Mouse (Mus musculus) kidney, postnatal 4 days (tissue): Measurements from ENCODE around the gene Pde4d.
"Not testable (repeated sequence)": the region's sequence is repeated elsewhere in the genome, so short reads cannot be mapped to it uniquely, and the experiment has no call there.

ENCODE experiments used
- DNase-seq, 2 experiments: peaks; one replicate each; pipeline ENCODE4 v3.0.0; 2021; ENCODE audit warnings: mixed read lengths in 2 of 2

The Pde4d gene

DNA sequence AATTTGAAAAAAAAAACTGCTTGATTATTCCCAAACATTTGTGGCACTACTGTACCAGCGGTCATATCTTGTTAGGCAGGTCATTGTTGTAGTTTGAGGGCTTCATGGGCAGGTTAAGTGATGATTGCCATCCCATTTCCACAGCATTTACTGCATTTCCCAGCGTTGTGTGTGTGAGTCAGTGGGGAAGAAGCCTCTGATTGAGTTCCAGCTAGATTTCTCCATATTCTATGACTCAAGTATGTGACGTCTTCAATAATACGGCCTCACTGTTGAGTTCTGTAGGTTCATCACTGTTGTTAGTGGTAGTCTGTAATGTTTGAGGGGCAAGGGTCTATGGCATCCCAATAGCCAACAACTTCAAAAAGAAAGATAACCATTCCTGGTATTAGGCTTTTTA is 255.7 kb downstream of the Pde4d start:
- no peak for DNase-seq

DNA sequence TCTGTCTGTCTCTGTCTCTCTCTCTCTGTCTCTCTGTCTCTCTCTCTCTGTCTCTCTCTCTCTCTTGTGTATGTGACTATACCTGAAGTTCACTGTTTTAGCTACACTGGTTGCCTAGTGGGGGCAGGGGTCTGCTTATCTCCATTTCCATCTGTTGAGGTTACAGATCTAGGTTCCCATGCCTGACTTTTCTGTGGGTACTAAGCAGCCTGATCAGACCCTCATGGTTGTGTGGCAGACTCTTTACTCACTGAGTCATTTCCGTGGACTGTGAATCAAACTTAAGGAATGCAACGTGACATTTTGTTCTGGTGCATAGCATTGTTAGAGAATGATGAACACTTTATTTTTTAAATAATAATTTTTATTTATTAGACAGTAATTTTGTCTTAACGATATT is 264.3 kb downstream of the Pde4d start:
- no peak for DNase-seq

DNA sequence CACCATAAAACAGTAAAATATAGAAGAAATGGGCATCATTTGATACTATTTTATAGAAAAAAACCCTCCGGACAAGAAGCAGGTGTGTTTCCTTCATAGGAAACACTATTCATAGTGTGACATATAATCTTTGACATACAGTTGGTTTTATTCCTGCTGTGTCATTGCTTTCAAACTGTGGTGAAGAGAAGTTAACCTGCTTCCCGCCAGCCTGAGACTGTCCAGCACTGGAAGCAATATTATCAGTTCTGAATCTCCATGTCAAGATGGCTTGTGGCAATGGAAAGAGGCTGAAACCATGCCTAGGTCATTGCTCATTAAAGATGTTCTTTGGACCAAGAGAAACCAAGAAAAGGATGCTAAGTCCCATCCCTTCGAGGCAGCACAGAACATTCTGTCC is 265.3 kb downstream of the Pde4d start:
- no peak for DNase-seq

DNA sequence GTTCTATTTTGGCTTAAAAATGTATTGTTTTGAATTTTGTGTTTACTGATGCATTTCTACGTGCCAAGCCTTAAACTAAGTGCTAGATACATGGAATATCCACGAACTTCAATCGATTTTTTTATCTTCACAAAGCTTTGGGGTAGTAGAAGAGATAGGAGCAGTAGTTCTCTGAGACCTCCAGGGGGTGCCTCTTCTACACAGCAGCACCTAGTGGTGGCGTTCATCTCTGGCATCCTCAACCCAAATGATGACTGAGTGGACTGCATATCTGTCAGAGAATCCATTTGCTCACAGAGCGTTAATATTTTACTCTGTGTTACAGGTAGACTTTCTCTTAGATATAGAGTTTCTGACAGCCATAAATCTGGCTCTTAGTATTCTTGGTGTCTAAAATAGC is 272.5 kb downstream of the Pde4d start:
- DNase-seq = peak; percentile 37 to 53

DNA sequence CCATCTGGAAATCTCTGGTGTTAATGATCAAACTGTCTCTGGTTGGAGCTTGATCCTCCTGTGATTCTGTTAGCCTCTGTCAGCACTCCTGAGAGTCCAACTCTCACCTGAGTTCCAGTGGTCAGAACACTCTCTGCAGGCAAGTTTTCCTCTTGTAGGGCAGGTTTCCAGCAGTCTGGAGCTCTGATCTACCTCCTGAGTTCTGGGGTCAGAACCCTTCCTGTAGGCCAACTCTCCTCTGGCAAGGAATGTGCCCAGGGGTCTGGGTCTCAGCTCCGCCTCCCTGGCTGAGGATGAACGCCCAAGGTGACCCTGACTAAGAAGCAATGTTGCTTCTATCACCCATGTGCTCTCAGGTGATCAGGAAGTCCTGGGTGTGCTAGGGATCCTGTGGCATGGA is 284.6 kb downstream of the Pde4d start:
- DNase-seq = peak in 1 of 2 experiments; percentile 1

DNA sequence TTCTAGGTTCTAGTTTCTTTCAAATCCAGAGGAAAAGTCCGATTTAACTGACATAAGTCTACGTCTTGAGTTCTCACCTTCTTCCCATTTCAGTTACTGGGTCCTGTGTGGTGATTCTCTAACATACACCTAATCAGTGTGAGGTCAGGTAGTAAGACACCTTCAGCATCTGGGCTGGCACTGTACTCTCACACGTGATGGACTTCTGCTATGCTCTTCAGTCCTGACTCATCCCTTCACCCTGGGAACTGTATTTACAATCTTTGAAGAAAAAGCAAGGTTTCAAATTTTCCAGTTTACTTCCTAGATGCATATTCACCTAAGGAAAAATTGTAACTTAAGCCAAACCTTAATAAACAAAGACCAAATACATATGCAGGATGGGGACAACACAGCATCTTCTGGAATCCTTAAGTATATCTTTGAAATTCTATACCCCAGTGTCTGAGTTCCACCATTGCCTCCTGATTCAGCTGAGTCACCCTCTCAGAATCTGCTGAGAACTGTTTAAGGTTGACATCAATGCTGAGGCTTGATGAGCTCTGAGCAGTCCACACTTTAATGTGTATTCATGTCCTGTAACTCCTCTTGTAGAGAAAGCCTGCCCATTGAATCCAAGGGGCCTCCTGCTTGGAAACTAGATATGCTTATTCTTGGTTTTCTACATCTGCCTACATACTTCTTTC is 301.6 kb downstream of the Pde4d start:
- no peak for DNase-seq

DNA sequence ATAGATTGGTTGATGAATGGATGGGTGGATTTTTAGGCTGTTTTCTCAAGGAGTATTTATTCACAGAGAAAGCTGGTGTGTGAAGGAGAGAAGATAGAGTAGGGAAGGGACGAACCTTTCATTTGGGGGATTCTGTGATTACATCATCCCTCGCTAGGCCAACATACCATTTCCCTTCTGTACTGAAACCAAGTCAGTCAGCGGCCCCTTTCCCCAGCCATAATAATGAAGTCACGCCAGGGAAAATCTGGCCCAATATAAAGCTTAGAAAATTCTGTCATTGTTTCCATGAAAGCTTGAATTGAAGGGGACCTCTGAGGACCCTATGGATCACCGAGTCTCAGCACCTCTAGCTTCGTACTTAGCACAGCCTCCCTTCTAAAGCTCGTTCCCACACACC is 307.7 kb downstream of the Pde4d start:
- no peak for DNase-seq

DNA sequence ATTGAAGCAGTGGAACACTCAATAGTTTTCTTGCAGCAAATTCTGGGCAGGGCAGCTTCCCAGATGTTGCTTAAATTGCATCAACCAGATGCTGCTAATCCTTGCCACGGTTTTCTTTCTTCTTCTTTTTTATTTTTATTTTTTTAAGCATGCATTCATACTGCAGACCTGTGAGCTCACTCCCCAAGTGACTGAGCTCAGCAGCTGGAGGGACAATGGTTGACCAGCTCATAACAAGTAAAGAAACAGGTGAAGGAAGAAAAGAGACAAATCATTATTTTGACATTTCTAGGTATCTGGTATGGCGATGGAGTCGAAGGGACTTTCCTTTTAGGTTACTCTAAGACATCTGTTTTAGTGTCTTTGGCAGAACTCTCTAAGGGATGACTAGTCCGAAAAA is 308.6 kb downstream of the Pde4d start:
- DNase-seq = no peak

DNA sequence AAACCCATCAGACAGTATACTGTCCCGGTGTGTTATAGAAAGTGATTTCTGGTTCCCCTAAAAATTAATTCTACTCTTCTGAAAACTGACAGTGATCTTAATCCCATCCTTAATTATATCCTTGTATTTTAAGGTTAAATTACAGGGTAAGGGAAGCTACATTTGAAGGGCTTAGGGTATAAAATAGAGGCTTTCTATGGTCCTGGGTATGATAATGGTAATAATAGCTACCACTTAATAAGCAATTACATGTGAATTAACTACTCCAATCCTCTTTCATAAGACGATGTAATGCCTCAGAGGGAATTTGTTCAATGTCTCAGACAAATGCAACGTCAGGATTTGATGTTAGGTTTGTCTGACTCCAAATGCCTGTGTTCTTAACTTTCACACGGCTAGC is 309.4 kb downstream of the Pde4d start:
- DNase-seq = no peak

DNA sequence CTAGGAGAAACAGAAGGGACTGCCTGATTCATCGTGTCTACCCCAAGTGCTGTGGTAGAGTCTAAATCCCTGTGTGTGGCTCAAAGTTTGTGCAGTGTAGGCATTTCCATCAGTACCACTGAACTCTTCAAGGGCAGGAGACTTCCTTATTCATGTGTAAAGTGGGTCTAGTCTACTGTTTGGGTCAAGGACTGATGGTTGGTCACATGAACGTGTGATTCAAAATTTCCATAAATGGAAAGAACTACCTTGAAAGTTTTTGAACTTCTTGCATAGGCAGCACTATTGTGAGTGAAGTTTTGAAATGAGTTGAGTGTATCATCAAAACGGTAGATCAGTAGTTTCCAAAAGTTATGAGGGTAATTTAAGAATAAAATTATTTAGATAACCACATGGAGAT is 313.5 kb downstream of the Pde4d start:
- no peak for DNase-seq

DNA sequence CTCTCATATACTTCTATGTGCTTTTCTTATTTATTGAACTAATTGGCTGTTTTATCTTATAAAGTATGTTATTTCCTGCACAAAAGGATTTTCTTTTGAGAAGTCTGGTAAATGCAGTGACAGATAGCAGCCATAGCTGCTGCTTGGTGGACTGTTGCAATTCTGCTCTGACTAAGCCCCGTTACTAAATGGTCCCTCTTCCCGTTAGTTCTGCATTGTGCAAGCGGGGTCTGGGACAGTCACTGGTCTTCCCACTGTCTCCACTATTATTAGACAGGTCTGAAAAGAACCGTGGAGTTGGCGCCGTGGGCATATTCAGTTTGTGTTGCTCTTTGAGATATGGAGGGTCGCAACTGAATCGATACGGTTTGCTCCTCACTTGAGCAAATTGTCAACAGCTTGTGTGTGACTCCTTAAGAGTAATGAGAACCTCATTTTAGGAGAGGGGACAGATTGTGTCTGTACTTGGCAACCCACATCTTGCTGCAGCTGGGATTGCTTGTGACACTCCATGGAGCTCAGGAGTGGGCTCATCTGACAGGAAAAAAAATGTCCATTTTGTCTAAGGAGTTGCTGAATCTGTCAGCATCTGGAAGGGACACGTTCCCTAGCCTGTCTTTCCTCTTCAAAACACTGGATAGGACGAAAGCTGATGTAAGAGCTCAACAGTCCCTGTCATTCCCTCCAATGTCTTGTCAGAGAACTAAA is 316.4 kb downstream of the Pde4d start:
- no peak for DNase-seq

DNA sequence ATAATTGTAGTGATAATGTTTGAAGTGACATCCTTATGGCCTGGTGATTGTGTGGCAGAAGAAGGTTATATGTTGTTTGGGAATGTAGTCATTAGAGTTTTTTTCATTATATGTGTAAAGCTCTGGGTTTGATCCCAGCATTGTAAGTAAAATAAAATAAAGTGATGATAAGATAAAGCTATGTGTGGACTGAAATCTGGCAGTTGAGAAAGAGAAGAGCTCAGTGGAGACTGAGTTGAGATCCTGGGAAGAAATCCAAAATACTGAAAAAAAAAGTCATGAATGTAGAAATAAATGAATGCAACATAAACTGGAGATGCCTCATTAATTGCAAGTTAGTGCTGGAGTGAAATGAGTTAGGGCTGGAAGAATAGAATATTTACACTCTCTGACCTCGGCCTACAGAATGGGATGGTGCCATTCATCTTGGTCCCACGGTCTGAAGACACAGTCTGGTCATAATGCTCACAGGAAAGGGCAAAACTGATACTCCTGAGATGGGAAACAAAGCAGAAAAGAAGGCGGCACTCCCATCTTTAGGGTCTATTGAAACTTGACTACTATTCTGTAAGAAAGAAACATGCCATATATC is 319.8 kb downstream of the Pde4d start:
- DNase-seq = no peak

DNA sequence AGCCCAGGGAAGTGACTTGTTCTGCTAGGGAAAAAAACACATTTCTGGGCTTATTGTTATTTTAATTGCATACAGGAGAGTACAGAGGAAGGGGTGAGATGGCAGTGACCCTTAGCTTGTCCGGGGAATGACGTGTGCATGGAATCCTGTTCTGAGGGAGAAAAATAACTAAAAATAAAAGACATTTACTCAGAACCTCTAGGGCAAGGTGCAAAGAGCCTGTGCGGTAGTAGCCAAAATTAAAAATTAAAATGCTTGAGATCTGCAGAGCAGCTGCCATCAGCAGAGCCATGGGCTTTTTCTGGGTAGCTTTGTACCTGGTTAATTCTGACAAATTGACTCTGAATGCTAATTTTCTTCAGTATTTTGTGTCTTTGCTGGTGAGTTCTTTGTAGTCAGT is 322.6 kb downstream of the Pde4d start:
- no peak for DNase-seq

DNA sequence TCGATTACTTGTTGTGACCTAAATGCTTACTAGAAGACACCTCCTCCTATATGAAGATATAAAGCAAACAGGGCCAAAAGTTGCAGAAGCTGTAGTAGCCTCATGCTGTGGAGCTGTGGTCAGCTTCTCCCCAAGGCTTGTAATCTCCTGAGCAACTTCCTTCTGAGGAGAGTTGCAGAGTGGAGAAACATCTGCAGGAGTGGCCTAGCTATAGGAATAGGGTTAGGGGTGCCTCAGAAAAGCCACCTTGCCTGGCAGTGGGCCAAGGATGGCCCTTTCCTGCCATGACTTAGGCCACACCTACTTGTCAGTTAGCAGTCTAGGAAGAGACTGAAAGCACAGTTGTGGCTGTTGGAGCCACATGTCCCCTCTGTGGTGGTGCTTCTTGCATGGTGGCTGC is 325.2 kb downstream of the Pde4d start:
- no peak for DNase-seq

DNA sequence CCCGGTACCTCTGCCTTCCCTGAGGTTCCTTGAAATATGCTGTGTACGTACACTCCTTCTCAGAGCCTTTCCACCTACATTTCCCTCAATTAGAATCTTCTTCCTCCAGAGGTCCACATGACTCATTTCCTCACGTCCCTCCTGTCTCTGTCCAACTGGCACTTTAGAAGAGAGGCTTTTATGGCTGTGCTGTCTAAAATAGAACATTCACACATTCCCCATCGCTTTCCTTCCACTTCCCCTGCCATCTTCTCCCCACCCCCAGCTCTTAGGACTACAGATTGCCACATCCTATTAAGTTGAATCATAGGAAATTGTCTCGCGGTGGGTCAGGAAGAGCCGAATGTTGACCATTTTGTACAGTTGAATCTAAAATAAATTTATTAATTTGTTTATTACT is 326.1 kb downstream of the Pde4d start:
- DNase-seq = no peak

DNA sequence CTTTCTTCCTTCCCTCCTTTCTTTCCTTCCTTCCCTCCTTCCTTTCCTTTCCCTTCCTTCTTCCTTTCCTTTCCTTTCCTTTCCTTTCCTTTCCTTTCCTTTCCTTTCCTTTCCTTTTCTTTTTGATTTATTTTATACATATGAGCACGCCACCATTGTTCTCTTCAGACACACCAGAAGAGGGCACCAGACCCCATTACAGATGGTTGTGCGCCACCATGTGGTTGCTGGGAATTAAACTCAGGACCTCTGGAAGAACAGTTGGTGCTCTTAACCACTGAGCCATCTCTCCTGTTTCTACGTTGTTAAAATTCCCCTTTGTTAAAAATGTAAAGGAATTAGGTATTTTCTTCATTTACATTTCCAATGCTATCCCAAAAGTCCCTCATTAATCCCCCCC is 347.9 kb downstream of the Pde4d start:
- not testable (repeated sequence) for DNase-seq

DNA sequence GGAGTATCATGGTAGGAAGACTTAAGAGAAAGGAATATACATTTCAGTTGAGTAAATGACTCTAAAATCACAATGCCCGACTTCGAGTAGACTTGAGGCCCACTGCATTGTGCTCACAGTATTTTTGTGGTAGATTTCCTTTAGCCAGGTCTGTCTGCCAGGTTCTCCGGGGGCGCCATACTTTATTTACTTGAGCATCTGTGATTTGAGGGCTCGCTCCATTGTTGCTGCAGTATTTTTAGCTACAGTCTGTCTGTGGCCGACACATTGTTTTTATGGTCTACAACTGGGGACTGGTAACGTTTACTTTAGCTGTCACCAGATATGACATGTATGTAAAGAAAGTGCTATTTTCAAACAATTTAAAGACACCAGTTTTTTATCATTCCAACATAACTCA is 359.4 kb downstream of the Pde4d start:
- DNase-seq = no peak

DNA sequence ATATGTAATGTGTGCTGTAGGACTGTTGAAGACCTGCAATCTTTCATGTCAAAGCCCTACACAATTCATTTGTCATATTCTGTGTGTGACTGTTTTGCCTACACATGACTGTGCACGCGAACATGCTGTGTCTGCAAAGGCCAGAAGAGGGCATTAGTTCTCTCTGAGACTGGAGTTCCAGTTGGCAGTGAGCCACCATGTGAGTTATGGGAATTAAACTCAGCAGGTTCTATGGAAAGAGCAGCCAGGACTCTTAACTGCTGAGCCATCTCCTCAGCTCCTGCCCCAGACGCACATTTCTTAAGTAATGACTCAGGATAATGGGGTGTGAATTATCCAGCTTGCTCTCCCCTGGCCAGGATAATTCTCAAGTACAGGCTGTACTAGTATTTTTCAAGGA is 363.2 kb downstream of the Pde4d start:
- DNase-seq = peak; percentile 70 to 76

DNA sequence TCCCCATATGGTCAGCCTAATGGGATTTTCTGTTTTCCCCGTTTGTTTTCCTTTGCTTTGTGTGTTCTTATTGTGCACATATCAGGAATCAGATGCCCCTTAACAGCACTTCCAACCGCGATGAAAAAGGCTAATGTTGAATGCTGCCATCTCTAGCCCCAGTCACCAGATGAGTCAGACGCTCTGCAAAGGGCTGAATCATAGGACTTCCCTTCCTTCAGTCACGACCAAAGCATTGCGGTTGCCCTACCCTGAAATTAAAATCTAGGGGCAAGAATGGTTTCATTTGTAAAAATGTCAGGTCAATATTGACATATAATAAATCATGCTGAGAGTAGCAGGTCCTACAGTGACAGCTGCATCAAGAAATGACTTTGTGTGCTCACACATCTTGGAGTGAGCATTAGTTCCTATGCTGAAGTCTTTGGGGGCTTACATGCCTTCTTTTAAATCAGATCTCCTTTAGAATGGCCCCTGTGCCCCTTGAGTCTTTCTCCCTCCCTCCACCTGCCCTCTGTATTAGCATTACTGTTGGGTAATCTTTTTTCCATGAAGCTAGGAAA is 370.2 kb downstream of the Pde4d start:
- DNase-seq = no peak

DNA sequence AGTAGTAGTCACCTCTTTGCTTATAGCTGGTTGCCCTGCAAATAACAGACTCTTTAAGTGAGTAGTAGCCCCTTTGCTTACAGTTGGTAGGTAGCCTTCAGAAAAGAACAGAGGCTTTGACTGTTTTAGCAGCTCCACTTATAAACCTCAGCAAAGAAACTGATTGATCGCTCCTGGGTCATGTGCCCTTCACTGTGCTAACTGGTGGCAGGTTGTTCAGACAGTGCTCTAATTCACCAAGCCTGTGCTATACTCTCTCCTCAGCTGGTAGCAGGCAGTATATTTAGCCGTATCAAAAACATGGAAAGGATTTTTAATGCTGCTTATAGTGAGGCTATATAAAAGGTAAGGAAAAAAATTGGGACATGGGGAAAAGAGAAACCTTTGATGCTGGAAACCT is 370.7 kb downstream of the Pde4d start:
- DNase-seq = no peak

DNA sequence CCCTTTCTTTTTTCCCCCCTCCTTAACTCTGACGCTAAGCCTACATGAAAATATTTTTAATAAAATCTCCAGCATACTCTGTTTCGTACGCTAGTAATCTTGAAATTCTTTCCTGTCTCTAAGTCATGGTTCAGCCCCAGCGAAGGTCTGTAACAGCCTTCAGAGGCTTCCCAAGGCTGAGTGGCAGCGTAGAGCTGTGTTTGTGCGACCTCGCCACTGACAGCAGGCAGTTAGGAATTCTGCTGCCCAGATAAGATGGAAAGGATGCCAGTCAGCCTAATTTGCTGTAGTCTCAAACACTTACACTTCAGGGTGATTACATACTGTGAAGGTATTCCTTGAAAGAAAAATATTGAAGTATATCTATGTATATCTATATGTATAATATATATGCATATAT is 371.5 kb downstream of the Pde4d start:
- no peak for DNase-seq

DNA sequence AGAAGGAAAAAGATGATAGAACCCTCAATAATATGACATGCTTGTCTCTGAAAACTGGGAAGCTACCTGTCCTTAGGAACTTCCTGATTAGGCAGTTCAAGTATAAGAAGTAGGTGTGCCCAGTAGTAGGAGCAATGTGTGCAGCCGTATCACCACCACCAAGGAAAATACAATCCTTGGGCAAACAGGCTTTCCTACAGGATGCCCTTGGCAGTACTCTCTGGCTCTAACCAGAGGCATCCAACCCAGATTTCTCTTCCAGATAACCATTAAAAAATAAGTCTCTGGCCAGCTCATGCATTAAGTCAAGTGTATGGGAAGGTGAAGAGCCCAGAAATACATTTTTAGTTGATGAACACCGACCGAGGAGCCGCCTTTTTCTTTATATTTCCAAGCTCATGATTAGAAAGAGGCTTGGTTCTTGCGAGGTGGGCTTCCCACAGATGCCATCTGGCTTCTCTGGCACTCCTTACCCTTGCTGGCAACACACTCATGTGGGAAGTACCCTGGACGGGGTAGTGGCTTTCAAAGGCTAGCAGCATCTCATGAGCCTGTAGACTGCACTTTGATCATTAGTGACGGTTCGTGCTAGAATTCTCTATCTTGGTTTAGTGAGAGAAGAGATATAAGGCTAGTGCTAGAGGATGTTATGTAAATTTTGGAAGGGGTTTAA is 375.0 kb downstream of the Pde4d start:
- DNase-seq = no peak

DNA sequence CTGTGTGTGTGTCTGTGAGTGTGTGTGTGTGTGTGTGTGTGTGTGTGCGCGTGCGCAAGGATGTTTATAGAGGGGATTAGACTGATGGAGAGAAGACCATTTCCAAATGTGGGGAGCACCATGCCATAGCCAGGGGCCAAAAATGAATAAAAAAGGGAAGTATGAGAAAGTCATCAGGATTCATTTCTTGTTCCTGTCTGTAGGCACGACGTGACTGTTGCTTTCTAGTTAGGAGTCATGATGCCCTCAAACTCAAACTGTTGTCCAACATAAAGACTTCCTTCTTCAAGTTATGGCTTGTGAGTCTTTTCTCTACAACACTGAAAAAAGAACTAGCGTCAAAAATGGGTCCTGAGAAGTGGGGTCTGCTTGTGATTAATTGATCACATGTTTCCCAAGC is 375.8 kb downstream of the Pde4d start:
- no peak for DNase-seq

DNA sequence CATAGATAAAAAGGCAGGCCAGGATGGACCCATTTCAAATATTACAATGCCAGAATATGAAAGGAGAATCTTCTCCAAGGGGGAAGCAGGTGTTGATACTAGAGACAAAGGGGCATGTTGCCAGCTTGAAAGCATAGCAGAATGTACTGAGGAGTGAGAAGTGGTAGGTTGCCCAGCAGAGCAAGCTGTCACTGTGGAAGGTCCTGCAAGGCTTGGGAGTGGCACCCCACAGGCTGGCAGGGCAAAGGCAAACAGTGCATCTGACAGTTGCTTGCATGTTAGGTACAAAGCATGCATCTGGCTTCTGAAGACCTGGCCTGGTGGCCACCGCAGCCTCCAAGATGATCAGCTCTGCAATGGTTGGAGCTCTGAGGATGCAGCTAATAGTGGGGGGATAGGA is 384.4 kb downstream of the Pde4d start:
- no peak for DNase-seq
